Mouse (Mus musculus): ENCODE measurements around the gene Sh3bp1.
A peak's percentile ranks its signal among the peaks of the same experiment; 100 is the strongest.

Sh3bp1 gene

GRCm38 (mm10) chr15:78915660-78916017, 16.1 kb downstream of the Sh3bp1 start:
- DNase-seq (ENCODE audit: low read depth): peak; percentile 90

GRCm38 (mm10) chr15:78916052-78916826, 16.7 kb downstream of the Sh3bp1 start:
- no peak for DNase-seq (ENCODE audit: low read depth)

- no peak for DNase-seq (ENCODE audit: low read depth)
Observed at GRCm38 (mm10) chr15:78918126-78918525, 18.6 kb downstream of the Sh3bp1 start.

- DNase-seq (ENCODE audit: low read depth): no peak
Observed at GRCm38 (mm10) chr15:78919914-78920313, 20.3 kb downstream of the Sh3bp1 start.

- DNase-seq (ENCODE audit: low read depth): no peak
Observed at GRCm38 (mm10) chr15:78922700-78923099, 23.1 kb downstream of the Sh3bp1 start.

GRCm38 (mm10) chr15:78923585-78923984, 24.0 kb downstream of the Sh3bp1 start:
- peak; percentile 93 for DNase-seq (ENCODE audit: low read depth)

- no peak for DNase-seq (ENCODE audit: low read depth)
Observed at GRCm38 (mm10) chr15:78925129-78925528, 25.6 kb downstream of the Sh3bp1 start.

- peak; percentile 96 for DNase-seq (ENCODE audit: low read depth)
Observed at GRCm38 (mm10) chr15:78926021-78926919, 26.7 kb downstream of the Sh3bp1 start, which contains the start of gene Lgals1. Gene Lgals1 (plus strand): TSS chr15:78926725.

- DNase-seq (ENCODE audit: low read depth): peak; percentile 65
Observed at GRCm38 (mm10) chr15:78927021-78927787, 27.6 kb downstream of the Sh3bp1 start.

- peak; percentile 99 for DNase-seq (ENCODE audit: low read depth)
Observed at GRCm38 (mm10) chr15:78927788-78928457, 28.4 kb downstream of the Sh3bp1 start.

- no peak for DNase-seq (ENCODE audit: low read depth)
Observed at GRCm38 (mm10) chr15:78928539-78928938, 29.0 kb downstream of the Sh3bp1 start.

GRCm38 (mm10) chr15:78930192-78930706, 30.7 kb downstream of the Sh3bp1 start:
- no peak for DNase-seq (ENCODE audit: low read depth)

- DNase-seq (ENCODE audit: low read depth): peak; percentile 34
Observed at GRCm38 (mm10) chr15:78930801-78931426, 31.3 kb downstream of the Sh3bp1 start.

- peak; percentile 95 for DNase-seq (ENCODE audit: low read depth)
Observed at GRCm38 (mm10) chr15:78931577-78931976, 32.0 kb downstream of the Sh3bp1 start.

GRCm38 (mm10) chr15:78934784-78935320, 35.3 kb downstream of the Sh3bp1 start, which contains the start of gene Nol12:
Gene Nol12 (plus strand): TSS chr15:78934933.
- DNase-seq (ENCODE audit: low read depth): peak; percentile 96

GRCm38 (mm10) chr15:78936403-78936802, 36.8 kb downstream of the Sh3bp1 start:
- no peak for DNase-seq (ENCODE audit: low read depth)

GRCm38 (mm10) chr15:78937311-78937710, 37.7 kb downstream of the Sh3bp1 start:
- no peak for DNase-seq (ENCODE audit: low read depth)

- no peak for DNase-seq (ENCODE audit: low read depth)
Observed at GRCm38 (mm10) chr15:78937963-78938362, 38.4 kb downstream of the Sh3bp1 start.

- no peak for DNase-seq (ENCODE audit: low read depth)
Observed at GRCm38 (mm10) chr15:78940325-78940724, 40.8 kb downstream of the Sh3bp1 start.

GRCm38 (mm10) chr15:78942663-78943062, 43.1 kb downstream of the Sh3bp1 start:
- DNase-seq (ENCODE audit: low read depth): peak; percentile 68
